Mouse (Mus musculus) forebrain, embryonic 14.5 days (tissue): Measurements from ENCODE around the gene Olfr1349. TPM values are rescaled to one million over a fixed set of nuclear protein-coding genes. Genes with fewer than 3 reads are reported as not detected.

Experiments used
- ATAC-seq: fragments of 200-750 bp; cut with Nextera tagmentation; 2 replicates; pipeline ENCODE4 v1.8.0; 2017; ENCODE audit warnings: mild to moderate bottlenecking, moderate library complexity
- DNase-seq: peaks from one replicate; pipeline ENCODE4 v3.0.0-alpha.2; 2015; ENCODE audit warnings: low spot score
- H3K27ac ChIP-seq: fragments of 300-500 bp; sonication (generic); 2 replicates; pipeline ENCODE4 v1.5.1; 2014; ENCODE audit warnings: low read depth, mild to moderate bottlenecking, control low read depth, low read length, moderate library complexity
- H3K27me3 ChIP-seq: fragments of 300-500 bp; sonication (generic); replicated peaks from 2 replicates; pipeline ENCODE4 v1.6.1; 2014; ENCODE audit warnings: low read length, control low read depth, mixed read lengths; ENCODE audit not compliant: control insufficient read depth, insufficient read depth
- H3K36me3 ChIP-seq: fragments of 300-500 bp; sonication (generic); 2 replicates; pipeline ENCODE4 v1.6.1; 2014; ENCODE audit warnings: low read length, control low read depth; ENCODE audit not compliant: control insufficient read depth, insufficient read depth
- H3K4me1 ChIP-seq: fragments of 300-500 bp; sonication (generic); 2 replicates; pipeline ENCODE4 v1.6.1; 2014; ENCODE audit warnings: antibody characterized with exemption, low read length, control low read depth; ENCODE audit not compliant: control insufficient read depth, insufficient read depth
- H3K4me2 ChIP-seq: fragments of 300-500 bp; sonication (generic); 2 replicates; pipeline ENCODE4 v1.6.1; 2014; ENCODE audit warnings: mild to moderate bottlenecking, control low read depth, low read length
- H3K4me3 ChIP-seq: fragments of 300-500 bp; sonication (generic); 2 replicates; pipeline ENCODE4 v1.5.1; 2014; ENCODE audit warnings: low read depth, low read length, control low read depth
- H3K9ac ChIP-seq: fragments of 300-500 bp; sonication (generic); 2 replicates; pipeline ENCODE4 v1.6.1; 2014; ENCODE audit warnings: mild to moderate bottlenecking, low read length, control low read depth, moderate library complexity
- H3K9me3 ChIP-seq: fragments of 300-500 bp; sonication (generic); replicated peaks from 2 replicates; pipeline ENCODE4 v1.6.1; 2016; ENCODE audit warnings: low read length, control low read depth, mixed read lengths; ENCODE audit not compliant: control insufficient read depth
- polyA plus RNA-seq: library from polyadenylated mRNA; unstranded; fragments of >200 nt; fragmentation: Nextera tagmentation; extraction: Ambion mirVana; gene quantifications from 2 replicates; pipeline ENCODE4 v1.2.1, GENCODE M21; 2014

Gene Olfr1349
- polyA plus RNA-seq, 1 experiment from 2014 or later = not detected

DNA sequence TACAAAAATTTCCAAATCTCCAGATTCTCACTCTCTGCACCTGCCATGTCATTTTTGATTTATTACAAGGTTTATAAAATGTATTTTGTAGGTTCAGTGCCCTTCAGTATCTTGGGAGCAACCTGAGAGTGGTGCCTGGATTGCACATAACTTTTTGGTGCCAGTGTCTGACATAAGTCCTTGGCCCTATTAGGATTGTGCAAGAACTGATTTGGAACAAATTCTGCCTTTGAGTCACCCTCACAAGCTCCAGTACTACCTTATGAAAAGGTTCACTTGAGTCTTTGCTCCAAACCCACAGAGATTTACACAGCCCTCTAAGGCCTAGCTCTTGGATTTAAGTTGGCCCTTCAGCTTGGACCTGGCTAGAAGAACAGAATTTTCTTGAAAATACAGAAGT lies 55.8 kb downstream of the Olfr1349 start, which contains the start of gene Olfr1346:
Gene Olfr1346, plus strand, starts transcription at position 151 of the 400 bp plus-strand sequence.
- no peak for ATAC-seq
- no peaks in the 10 kb centered on the region for H3K4me1 ChIP-seq
- no peak within 1 kb of the TSS for H3K4me3 ChIP-seq
- H3K27ac ChIP-seq = no peak within 1 kb of the TSS
- no peaks in the 10 kb centered on the region for H3K27me3 ChIP-seq
- no peaks in the 10 kb centered on the region for H3K9me3 ChIP-seq
- H3K9ac ChIP-seq = no peak within 1 kb of the TSS
- no peak for DNase-seq
- no peaks in the 10 kb centered on the region for H3K36me3 ChIP-seq
- H3K4me2 ChIP-seq = no peak within 1 kb of the TSS

Other genes with a start within 250 kb of the Olfr1349 start
- 11.7 and 13.5 TPM in 2 replicates for gene Zfp667, start 236.4 kb downstream of the Olfr1349 start, polyA plus RNA-seq
- gene Zfp583, start 191.7 kb downstream of the Olfr1349 start, polyA plus RNA-seq = 7.7 and 12.2 TPM in 2 replicates
- gene Gm3854, start 179.2 kb downstream of the Olfr1349 start, polyA plus RNA-seq = 1.7 and 2.7 TPM in 2 replicates
- 4.5 and 5.9 TPM in 2 replicates for gene Zfp78, start 159.7 kb downstream of the Olfr1349 start, polyA plus RNA-seq
- 15.8 and 18.4 TPM in 2 replicates for gene Zfp28, start 139.7 kb downstream of the Olfr1349 start, polyA plus RNA-seq
- gene Smim17, start 124.2 kb downstream of the Olfr1349 start, polyA plus RNA-seq = 3.0 and 3.5 TPM in 2 replicates
- gene Gm20715, start 112.7 kb downstream of the Olfr1349 start, polyA plus RNA-seq = not detected in 2 replicates
- gene Olfr1344, start 84.3 kb downstream of the Olfr1349 start, polyA plus RNA-seq = 0.14 TPM in 1 of 2 replicates, not detected in the other
- gene Olfr1336, start 66.8 kb downstream of the Olfr1349 start, polyA plus RNA-seq = not detected in 2 replicates
- gene Olfr1346, start 55.8 kb downstream of the Olfr1349 start, polyA plus RNA-seq = not detected in 2 replicates
- not detected in 2 replicates for gene Olfr5, start 36.0 kb downstream of the Olfr1349 start, polyA plus RNA-seq
- gene Olfr1347, start 23.2 kb downstream of the Olfr1349 start, polyA plus RNA-seq = not detected in 2 replicates
- gene Olfr1348, start 14.2 kb downstream of the Olfr1349 start, polyA plus RNA-seq = not detected in 2 replicates
- not detected in 2 replicates for gene Olfr1350, start 41.9 kb upstream of the Olfr1349 start, polyA plus RNA-seq
- 4.3 and 6.5 TPM in 2 replicates for gene Zim1, start 173.5 kb upstream of the Olfr1349 start, polyA plus RNA-seq
- 51.1 and 72.9 TPM in 2 replicates for gene Peg3, start 207.5 kb upstream of the Olfr1349 start, polyA plus RNA-seq
- gene Usp29, start 207.6 kb upstream of the Olfr1349 start, polyA plus RNA-seq = 15.5 and 21.9 TPM in 2 replicates